Mouse (Mus musculus): ENCODE measurements around the gene Tiparp. TPM values are rescaled to one million over a fixed set of nuclear protein-coding genes. Genes with fewer than 3 reads are reported as not detected.
A peak's percentile ranks its signal among the peaks of the same experiment; 100 is the strongest.

Tiparp gene
- 31.6 TPM for polyA plus RNA-seq (2021)

DNA sequence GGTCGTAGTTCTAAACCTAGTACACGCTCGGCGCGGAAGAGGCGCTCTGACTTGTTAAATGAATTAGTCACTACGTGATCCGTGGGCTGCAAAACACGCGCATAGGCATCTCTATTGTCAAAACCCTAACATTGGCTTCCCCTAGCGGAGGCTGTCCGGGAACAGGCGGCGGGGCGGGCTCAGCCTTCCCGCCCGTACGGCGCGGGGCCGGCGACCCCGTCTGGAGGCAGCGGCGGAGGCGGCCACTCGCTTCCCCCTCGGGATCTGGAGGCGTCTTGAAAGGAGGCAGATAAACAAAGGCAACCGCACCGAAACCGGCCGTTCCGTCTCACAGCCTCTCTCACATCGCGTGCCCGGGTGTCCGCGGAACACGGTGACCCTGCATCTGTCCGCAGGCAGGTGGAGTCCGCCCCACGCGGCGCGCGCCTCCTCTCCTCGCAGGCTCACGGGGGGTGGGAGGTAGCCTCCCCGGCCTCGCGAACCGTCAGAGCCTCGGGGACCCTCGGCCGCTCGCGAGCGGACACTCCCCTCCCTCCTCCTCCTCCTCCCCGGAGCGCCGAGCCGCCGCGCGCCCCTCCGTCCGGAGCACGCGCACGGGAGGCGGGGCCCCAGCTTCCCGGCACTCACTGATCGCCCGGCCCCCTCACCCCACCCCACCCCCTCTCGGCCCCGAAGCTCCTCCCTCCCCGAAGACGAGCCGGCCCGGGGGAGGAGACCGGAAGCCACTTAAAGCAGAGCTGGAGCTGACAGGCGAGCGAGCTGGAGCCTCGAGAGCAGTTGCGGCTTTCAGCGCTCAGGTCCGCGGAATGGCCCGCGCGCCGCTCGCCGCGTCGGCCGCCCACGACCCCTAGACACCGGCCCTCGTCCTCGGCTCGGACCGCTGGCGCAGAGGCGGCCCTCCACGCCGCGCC lies at the start of gene Tiparp:
Gene Tiparp, plus strand, starts transcription at position 720 of the 911 bp plus-strand sequence.
- DNase-seq (ENCODE audit: low read depth, low spot score), result peak; percentile 81

DNA sequence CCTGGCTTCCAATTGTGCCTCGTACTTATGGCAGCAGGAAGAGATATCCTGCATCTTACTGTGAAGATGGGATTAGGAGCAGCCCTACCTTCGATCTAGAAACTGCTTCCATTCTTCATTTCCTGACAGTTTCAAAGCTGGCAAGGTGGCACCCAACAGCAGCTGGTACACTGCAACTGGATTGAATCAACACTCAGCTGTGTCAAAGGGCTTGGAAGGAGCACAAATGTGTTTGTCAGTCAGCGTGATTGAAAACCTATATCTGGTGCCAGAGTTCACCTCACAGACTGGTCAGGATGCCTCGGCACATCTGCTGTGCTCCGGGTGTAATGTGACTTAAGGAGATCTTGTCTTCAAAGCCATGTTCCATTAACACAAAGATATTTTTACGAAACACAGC lies 47.5 kb upstream of the Tiparp start:
- no peaks in the 10 kb centered on the region for H3K27me3 ChIP-seq
- in situ Hi-C loops (cut with MboI; ENCODE audit: low pct_unique_long_range_greater_than_20kb), result no loop called here
- CTCF ChIA-PET, result interaction anchor here (0.8 kb wide), 1 partner anchor 11 kb away, joined by 3 read pairs; no protein-coding TSS in a partner anchor
- POLR2A ChIA-PET, result no interaction called here
- ATAC-seq (no peak), DNase-seq (ENCODE audit: low read depth, low spot score) (no peak)
- no peak for TF ChIP-seq CTCF (IDR thresholded peaks at IDR 0.05)

More for the DNA sequence above, at the start of gene Tiparp:
- in situ Hi-C loops (cut with MboI; ENCODE audit: low pct_unique_long_range_greater_than_20kb), result loop anchor here (5.0 to 25.0 kb wide), 2 partner anchors 141 to 1541 kb away; partner anchors contain the start of gene Gmps
- H3K27me3 ChIP-seq, result no peaks in the 10 kb centered on the region
- POLR2A ChIA-PET, result interaction anchor here (0.9 to 2.0 kb wide), 9 partner anchors 101 to 402 kb away, joined by 3 to 13 read pairs (median 3); partner anchors contain the start of genes Lekr1 and Ssr3
- CTCF ChIA-PET, result interaction anchor here (0.7 to 1.3 kb wide), 5 partner anchors 97 to 402 kb away, joined by 3 to 5 read pairs (median 3); no protein-coding TSS in a partner anchor
- ATAC-seq, result peak; percentile 91
- no peak for TF ChIP-seq CTCF (IDR thresholded peaks at IDR 0.05)

DNA sequence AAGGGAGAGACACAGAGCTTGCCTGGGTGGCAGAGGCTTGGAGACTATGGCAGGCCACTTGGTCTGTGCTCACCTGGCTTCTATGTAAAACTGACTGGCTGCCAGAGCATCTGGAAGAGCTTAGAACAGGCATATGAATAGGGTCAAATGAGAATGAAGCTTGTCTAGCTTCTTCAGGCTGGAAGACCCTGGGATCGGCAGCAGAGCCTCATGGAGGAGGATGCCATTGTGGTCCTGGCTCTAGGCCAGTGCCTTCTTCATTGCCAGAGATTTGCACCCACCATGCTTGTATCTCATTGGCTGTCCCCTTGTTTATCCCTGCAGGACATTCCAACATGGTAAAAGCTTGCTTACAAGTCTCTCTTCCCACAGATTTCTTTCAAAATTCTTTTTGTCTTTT lies 45.9 kb upstream of the Tiparp start:
- POLR2A ChIA-PET, result no interaction called here
- no peak for TF ChIP-seq CTCF (IDR thresholded peaks at IDR 0.05)
- in situ Hi-C loops (cut with MboI; ENCODE audit: low pct_unique_long_range_greater_than_20kb), result no loop called here
- H3K27me3 ChIP-seq, result no peaks in the 10 kb centered on the region
- DNase-seq (ENCODE audit: low read depth, low spot score) (no peak), ATAC-seq (no peak)
- CTCF ChIA-PET, result interaction anchor here (1.2 to 1.5 kb wide), 3 partner anchors 10 to 100 kb away, joined by 3 to 6 read pairs (median 4); no protein-coding TSS in a partner anchor

DNA sequence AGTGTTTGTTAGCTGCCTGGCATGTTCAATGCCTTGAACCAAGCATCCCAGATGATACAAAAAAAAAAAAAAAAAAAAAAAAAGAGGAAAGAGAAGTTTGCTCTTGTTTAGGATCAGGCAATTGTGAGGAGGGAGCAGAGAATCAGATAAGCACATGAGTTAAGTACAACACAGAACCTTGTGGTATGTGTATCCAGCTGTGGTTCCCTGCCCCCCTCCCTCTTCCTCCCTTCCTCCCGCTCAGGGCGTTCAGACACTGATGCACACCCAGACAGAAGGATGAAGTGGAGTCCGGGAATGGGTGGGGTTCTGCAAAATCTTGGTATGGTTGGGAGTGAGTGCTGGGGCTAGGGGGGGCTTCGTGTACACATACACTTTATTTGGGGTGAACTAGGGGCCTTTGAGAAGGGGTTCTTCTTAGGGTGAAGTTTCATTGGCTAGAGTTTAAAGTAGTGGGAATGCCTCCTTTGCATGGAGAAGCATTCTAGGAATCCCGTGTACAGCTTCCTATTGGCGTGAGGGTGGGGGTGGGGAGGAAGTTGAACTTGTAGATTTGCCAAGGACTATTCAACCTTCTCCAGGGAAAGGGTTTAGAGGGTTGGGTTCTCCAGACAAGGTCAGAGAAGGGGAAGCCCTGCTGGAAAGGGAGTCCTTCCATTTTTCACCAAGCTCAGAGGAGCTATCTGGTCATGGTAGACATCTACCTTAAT lies 45.4 kb upstream of the Tiparp start:
- in situ Hi-C loops (cut with MboI; ENCODE audit: low pct_unique_long_range_greater_than_20kb), result no loop called here
- ATAC-seq, result no peak
- ChIA-PET CTCF (interaction anchor here (1.2 to 1.5 kb wide), 3 partner anchors 9 to 100 kb away, joined by 3 to 6 read pairs (median 4); no protein-coding TSS in a partner anchor), POLR2A (interaction anchor here (0.5 kb wide), 1 partner anchor 221 kb away, joined by 3 read pairs; no protein-coding TSS in a partner anchor)
- DNase-seq (ENCODE audit: low read depth, low spot score), result no peak
- no peaks in the 10 kb centered on the region for H3K27me3 ChIP-seq
- TF ChIP-seq CTCF (IDR thresholded peaks at IDR 0.05), result no peak

DNA sequence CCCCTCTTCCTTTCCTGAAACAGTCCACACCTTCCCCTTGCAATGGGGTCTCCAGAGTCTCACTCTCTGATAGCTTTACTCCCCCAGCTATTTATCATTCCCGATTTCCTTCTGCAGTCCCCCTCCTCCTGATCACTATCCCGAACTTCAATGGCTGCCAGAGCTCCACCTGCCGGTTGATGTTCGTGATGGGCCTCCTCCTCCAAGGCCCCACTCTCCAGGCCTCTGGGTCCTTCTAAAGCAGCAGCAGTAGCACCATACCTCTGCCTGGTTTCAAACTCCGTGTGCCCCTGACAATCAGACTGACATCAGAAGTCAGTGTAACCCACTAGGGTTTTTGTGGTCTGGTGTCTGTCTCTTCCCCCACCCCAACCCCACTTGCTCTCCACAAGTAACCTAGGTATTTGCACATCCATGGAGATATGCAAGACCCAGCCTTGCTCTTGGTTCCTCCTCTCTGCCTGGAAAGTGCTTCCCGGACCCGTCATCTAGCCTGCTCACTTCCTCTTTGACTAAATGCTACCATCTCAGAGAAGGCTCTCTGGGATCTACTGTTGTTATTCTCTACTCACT lies 44.0 kb upstream of the Tiparp start:
- ATAC-seq (no peak), DNase-seq (ENCODE audit: low read depth, low spot score) (no peak)
- CTCF ChIA-PET, result no interaction called here
- H3K27me3 ChIP-seq, result no peaks in the 10 kb centered on the region
- POLR2A ChIA-PET, result no interaction called here
- TF ChIP-seq CTCF (IDR thresholded peaks at IDR 0.05), result no peak
- in situ Hi-C loops (cut with MboI; ENCODE audit: low pct_unique_long_range_greater_than_20kb), result no loop called here

GRCm38 (mm10) chr3:65487419-65488088 lies 40.7 kb upstream of the Tiparp start:
- no peaks in the 10 kb centered on the region for H3K27me3 ChIP-seq
- CTCF ChIA-PET, result interaction anchor here (1.4 to 1.6 kb wide), 3 partner anchors 25 to 107 kb away, joined by 3 to 4 read pairs (median 3); no protein-coding TSS in a partner anchor
- TF ChIP-seq CTCF (IDR thresholded peaks at IDR 0.05), result no peak
- DNase-seq (ENCODE audit: low read depth, low spot score) (no peak), ATAC-seq (no peak)
- POLR2A ChIA-PET, result no interaction called here
- in situ Hi-C loops (cut with MboI; ENCODE audit: low pct_unique_long_range_greater_than_20kb), result no loop called here

DNA sequence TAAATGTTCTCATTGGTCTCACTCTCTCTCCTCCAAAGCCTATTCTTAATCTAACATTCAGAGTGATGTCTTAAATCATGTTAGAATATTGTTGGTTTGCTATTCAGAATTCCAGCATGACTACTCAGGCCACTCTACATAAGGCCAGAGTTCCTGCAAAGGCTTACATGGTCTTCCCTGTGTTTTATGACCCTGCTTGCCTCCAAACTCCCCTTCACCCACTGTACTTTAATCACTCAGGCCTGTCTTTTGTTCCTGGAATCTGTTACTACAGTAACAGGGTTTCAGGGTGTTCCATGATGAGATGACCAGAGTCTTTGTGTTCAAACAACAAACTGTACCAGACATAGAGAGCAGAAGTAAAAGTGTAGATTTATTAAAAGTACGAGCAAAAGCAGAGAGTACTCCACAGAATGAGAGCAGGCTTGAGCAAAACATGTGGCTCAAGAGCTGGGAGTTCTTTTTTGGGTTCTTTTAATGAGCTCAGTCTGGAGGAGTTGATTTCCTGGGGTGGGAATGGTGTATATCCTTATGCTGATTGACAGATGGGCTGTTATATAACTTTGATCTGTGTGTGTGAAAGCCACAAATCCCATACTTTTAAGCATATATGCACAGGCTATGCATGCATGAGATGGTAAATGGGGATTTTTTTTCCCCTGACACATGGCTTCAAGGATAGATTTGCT lies 39.5 kb upstream of the Tiparp start:
- H3K27me3 ChIP-seq, result no peaks in the 10 kb centered on the region
- POLR2A ChIA-PET, result no interaction called here
- no peak for ATAC-seq
- CTCF ChIA-PET, result interaction anchor here (1.4 to 1.6 kb wide), 2 partner anchors 26 to 27 kb away, joined by 3 to 4 read pairs; no protein-coding TSS in a partner anchor
- in situ Hi-C loops (cut with MboI; ENCODE audit: low pct_unique_long_range_greater_than_20kb), result no loop called here
- DNase-seq (ENCODE audit: low read depth, low spot score), result no peak
- no peak for TF ChIP-seq CTCF (IDR thresholded peaks at IDR 0.05)

DNA sequence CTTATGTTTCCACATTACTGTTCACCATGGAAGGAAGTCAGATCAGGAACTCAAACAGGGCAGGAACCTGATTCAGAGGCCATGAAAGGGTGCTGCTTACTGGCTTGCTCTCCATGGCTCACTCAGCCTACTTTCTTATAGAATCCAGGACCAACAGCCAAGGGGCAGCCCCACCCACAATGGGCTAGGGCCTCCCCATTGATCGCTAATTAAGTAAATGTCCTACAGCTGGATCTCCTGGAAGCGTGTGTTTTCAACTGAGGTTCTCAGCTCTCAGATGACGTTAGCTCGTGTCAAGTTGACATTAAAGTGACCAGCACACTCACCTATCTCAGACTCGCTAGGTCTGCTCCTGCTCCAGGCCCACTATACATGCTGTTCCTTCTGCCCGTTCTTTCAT lies 38.6 kb upstream of the Tiparp start:
- in situ Hi-C loops (cut with MboI; ENCODE audit: low pct_unique_long_range_greater_than_20kb), result no loop called here
- no peaks in the 10 kb centered on the region for H3K27me3 ChIP-seq
- ChIA-PET POLR2A (no interaction called here), CTCF (no interaction called here)
- DNase-seq (ENCODE audit: low read depth, low spot score) (no peak), ATAC-seq (no peak)
- TF ChIP-seq CTCF (IDR thresholded peaks at IDR 0.05), result no peak

- TF ChIP-seq CTCF (IDR thresholded peaks at IDR 0.05), result no peak
Observed at GRCm38 (mm10) chr3:65494291-65494763, 33.9 kb upstream of the Tiparp start.

More at GRCm38 (mm10) chr3:65494291-65494763, 33.9 kb upstream of the Tiparp start:
- DNase-seq (ENCODE audit: low read depth, low spot score) (no peak), ATAC-seq (no peak)
- H3K27me3 ChIP-seq, result peaks cover 6% of the 10 kb centered on the region
- in situ Hi-C loops (cut with MboI; ENCODE audit: low pct_unique_long_range_greater_than_20kb), result no loop called here
- CTCF ChIA-PET, result interaction anchor here (1.4 kb wide), 1 partner anchor 45 kb away, joined by 3 read pairs; no protein-coding TSS in a partner anchor
- POLR2A ChIA-PET, result interaction anchor here (0.7 kb wide), 1 partner anchor 16 kb away, joined by 3 read pairs; no protein-coding TSS in a partner anchor
